Mouse (Mus musculus): ENCODE measurements around the gene Gm17693. TPM values are rescaled to one million over a fixed set of nuclear protein-coding genes. Genes with fewer than 3 reads are reported as not detected.
"Not testable (repeated sequence)": the region's sequence is repeated elsewhere in the genome, so short reads cannot be mapped to it uniquely, and the experiment has no call there.

Gm17693 gene
- polyA plus RNA-seq (2014; fragmentation: Nextera tagmentation; extraction: Ambion mirVana) = not detected in 2 replicates

DNA sequence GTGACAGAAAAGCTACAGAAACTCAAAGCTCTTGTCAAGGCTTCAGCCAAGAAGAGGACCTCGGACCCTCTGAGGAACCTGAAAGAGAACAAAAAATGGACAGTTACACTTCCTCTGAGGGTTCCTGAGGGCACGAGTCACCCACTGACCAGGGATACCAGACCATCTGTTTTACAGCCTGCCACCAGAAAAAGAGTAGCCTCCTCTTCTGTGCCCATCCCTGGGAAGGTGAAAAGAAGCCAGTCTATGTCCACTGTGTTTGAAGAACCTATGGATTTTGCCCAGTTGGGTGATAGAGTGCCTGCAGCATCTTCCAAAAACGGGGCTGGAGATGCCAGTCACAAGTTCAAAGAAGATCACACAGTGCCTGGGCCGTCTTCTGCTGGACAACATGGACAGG, at the start of gene Gm17693:
TSS of gene Gm17693 (plus strand) at position 301 of the 400 bp plus-strand sequence.
- not testable (repeated sequence) for H3K4me3 ChIP-seq (ENCODE audit: low read depth, low read length); H3K9ac ChIP-seq (replicated peaks; ENCODE audit: low read depth, low read length); H3K4me1 ChIP-seq (ENCODE audit: control insufficient read depth, insufficient read depth, low read length); H3K9me3 ChIP-seq (ENCODE audit: control insufficient read depth, low read length); H3K27ac ChIP-seq (ENCODE audit: low read depth, low read length); H3K27me3 ChIP-seq (ENCODE audit: control insufficient read depth, insufficient read depth, low read length); H3K36me3 ChIP-seq (ENCODE audit: control insufficient read depth, insufficient read depth, low read length); H3K4me2 ChIP-seq (ENCODE audit: low read depth, low read length); ATAC-seq (ENCODE audit: low read depth)
- no CpG with 5 or more reads among the region's 4 CpGs for WGBS
